Mouse (Mus musculus): ENCODE results near the gene Cetn4.

The Cetn4 gene

DNA sequence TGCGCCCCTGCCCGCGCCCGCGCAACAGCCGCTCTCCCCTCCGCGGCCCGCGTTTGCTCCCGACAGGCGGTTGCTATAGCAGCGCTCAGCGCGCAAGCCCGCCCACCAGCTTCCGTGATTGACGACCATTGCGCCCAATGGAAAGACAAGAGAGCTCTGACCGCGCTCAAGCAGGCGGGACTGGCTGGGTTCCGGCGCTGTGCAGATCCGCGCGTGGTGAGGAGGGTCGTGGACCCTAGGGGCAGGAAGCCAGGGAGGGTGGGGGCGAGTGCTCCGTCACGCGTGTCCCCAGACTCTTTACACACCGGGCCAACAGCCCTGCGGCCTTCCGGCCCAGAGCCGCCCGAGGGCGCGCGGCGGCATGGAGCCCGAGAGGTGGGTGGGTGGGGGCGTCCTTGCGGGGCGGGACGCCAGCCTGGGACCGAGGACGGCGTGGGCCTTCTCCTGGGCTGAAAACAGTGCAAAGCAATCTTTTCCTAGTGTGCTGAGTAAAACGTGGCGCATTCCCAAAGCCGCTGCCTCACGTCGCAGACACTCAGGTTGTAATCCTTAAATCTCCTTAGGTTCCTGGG, at the start of gene Cetn4, which contains the start of gene Bbs12:
Gene Cetn4, minus strand, starts transcription at position 339 of the 572 bp plus-strand sequence.
Gene Bbs12, plus strand, starts transcription at position 185 of the 572 bp plus-strand sequence.
- DNase-seq (ENCODE audit: low read depth, low spot score) = peak; percentile 94

DNA sequence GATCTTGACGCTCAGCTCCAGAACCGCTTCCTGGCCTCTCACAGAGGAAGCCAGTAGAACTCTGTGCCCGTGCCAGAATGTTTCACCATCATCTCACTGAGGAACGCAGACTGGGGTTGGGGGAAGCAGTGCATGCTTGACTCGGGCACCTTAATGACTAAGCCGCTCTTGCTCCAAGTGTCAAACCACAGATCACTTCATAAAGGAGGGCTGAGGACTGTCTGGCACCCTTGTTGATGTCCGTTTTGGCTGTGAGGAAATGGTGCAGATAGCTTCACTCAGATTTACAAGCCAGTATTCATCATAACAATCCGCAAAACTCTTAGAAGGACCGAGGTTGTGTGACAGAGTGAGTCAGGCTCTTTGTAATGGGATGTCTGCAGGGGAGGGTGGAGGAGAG, 48.2 kb upstream of the Cetn4 start:
- no peak for DNase-seq (ENCODE audit: low read depth, low spot score)

DNA sequence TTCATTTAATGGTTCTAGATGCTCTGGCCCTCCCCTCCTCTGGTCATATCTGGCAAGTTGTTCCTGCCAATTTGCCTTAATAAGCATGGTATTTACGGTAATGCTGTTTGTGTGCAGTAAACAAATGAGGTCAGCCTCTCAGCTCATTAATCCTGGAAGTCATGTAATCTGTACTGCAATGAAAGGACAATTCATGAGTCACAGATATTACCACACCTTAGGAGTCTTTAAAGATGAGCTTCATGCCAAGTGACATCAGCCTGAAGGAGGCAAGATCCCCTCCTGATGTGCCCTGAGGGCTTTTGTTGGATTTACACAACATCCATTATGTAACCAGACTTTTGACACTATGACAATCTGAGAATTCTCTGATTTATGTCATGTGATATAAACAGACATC, 42.2 kb upstream of the Cetn4 start:
- DNase-seq (ENCODE audit: low read depth, low spot score) = no peak

DNA sequence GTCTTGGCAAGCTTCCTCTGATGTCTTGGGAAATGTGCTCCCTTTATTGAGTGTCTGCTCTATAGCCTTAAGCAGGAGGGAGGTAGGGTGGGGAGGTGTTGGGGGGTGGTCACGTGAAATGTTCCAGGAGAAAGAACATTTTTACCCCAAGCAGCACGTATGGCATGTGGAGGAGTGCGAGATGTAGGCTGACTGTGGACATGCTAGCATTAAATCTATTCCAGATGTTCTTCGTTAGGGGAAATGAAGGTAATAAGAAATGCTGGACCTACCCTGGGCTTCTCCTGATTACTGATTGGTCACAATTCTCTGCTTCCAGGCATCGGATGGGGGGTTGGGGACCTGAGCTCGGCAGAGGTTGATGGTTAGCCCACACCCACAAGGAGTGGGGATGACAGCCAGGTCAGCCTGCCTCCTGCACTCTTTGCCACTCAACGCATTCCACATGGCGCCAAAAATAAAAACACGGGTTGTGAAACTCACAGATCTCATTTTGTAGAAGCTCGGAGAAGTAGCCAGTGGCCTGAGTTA, 41.5 kb upstream of the Cetn4 start:
- DNase-seq (ENCODE audit: low read depth, low spot score) = no peak

DNA sequence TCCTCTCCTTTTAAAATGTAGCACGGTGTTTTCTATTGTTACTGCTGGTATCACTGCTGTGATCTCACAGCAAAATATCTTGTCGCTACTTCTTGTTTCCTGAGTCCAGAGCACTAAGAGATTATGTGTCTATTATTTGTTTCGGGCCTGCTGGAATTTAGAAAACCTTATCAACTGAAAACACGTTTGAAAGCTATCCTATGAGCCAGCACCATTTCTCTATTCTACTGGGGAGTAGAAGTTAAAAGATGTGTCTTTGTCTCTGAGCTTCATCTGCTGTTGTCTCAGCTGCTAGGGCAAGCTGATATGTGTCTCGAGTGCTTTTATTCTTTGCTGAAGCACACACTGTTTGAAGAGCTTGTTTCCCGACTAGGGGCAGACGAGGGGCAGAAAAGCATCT, 37.9 kb upstream of the Cetn4 start:
- no peak for DNase-seq (ENCODE audit: low read depth, low spot score)

DNA sequence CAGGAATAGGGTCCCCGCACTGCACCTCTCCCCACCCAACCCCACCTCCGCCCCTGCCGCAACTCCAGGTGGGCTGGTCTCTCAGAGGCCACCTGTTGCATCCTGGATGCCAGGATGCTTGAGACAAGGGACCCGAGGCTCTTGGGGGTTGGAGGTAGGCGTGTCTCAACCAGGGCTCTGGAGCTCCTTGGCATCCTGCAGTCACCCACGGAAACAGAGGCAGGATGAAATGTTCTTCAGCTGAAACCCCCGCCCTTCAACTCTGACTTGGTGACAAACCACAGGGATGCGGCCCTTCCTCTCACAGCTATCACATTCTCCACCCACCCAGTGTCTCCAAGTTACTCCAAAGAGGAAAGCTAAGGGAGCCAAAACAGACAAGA, 36.6 kb upstream of the Cetn4 start:
- peak; percentile 38 for DNase-seq (ENCODE audit: low read depth, low spot score)

DNA sequence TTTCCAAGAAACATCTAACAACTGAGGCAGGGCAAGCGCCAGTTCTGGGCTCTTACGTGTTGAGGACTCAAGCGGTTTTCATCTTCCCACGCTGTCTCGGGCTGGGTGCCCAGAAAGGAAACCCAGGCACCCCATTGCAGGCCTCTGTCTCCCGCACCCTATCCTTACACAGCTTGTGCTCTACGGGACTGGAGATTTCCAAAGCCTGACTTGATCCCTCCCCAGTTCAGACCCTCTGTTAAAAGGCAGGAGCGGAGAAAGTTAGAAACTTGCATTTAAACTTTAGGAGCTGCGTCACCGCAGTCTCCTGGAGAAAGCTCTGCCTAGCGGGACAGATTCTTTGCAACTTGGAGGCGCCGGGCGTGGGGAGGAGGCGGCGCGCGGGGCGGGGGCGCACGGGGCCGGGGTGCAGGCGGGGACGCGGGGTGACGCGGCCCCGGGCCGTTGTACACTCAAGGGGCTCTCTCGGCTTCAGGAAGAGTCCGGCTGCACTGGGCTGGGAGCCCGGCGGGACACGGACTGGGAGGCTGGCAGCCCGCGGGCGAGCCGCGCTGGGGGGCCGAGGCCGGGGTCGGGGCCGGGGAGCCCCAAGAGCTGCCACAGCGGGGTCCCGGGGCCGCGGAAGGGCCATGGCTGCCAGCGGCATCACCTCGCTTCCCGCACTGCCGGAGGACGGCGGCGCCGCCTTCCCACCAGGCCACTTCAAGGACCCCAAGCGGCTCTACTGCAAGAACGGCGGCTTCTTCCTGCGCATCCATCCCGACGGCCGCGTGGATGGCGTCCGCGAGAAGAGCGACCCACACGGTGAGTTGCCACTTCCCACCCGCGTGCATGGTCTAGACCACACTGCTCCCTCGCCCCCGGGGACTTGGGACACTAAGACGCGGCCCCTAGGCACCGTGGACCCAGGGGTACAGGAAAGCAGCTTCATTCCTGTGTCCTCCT, 36.0 kb upstream of the Cetn4 start, which contains the start of gene Fgf2:
Gene Fgf2, plus strand, starts transcription at position 126 of the 945 bp plus-strand sequence.
- peak; percentile 34 for DNase-seq (ENCODE audit: low read depth, low spot score)

DNA sequence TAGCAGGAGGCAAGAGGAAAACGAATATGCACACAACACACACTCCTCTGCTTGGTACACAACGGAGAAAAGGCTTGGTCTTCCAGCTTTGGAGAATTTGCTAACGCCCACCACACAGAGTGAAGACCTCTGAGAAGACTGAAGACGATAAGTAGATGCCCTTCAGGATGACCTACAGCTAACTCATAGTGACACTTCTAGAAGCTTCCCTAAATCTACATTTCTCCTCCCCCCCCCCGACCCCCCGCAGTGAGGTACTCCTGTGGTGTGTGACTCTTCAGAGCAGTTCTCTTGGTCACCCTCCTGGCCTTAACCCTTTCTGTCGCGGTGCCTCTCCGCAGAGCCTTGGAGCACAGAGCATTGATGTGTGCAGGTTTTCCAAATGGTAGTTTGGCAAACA, 35.2 kb upstream of the Cetn4 start:
- DNase-seq (ENCODE audit: low read depth, low spot score) = peak; percentile 28

DNA sequence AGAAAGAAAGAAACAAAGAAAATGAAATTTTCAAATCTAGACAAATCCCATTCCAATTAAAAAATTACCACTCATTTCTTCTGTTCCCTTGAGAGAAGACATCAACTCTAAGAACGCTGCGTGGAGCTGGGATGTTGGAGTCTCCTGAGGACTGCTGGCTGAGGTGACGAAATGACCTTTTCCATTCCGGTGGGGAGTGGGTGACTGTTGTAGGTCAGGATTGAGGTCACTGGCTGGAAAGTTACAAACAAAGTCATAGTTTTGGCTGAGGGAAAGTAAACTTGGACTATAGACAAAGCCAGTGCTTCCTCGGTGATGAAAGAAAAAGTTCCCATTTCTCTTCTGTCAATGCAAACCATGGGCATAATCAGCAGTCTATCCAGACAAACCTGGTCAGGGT, 30.3 kb upstream of the Cetn4 start:
- no peak for DNase-seq (ENCODE audit: low read depth, low spot score)

DNA sequence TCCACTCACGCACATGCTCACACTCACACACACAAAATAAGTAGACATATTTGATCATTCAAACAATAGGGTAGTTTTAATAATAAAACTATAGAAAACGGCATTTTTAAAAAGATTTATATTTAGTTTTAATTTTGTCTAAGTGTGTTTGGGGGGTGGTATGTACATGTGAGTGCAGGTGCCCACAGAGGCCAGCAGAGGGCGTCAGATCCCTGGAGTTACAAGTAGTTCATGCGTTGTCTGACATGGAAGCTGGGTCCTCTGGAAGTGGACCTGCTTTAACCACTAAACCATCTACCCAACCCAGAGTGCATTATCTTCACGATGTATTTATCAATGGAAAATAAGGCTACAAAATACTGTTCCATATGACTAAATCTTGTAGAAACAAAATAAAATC, 28.6 kb upstream of the Cetn4 start:
- DNase-seq (ENCODE audit: low read depth, low spot score) = peak; percentile 74

DNA sequence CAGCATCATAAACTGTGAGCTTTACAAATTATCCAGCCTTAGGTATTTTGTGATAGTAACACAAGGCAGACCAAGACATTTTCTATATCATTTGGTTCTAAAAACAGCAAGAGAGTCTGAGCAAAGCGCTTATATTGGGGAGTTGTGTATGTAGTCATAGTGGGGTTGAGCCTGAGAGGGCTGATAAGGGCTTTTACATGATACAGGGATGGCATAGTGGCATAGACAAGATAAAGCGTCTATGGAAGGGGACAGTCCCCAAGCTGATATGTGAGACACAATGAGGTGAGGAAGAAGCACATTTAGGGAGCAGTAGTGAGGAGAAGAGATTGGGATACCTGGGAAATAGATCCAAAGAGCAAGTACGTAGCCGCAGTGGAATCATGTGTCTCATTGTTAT, 21.5 kb upstream of the Cetn4 start:
- no peak for DNase-seq (ENCODE audit: low read depth, low spot score)

DNA sequence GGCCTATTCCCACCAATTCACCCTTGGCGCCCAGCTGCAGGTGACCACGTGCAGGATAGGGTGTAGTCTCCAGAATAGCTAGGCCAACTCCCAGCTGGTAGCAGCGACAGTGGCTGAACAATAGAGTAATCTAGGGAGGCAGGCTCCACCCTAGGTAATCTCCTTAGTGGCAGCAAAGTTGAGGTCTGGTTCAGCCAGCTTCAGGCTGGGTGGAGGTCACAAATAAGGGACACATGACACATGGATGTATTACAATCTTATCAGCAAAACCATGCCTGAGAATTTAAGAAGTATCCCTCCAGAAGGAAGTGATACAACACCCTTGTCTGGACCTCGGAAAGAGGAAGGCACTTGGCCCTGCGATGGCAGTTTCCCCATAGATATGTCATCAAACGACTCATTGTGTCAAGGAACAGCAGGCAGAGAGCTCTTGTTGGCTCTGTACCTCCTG, 19.5 kb upstream of the Cetn4 start:
- no peak for DNase-seq (ENCODE audit: low read depth, low spot score)

DNA sequence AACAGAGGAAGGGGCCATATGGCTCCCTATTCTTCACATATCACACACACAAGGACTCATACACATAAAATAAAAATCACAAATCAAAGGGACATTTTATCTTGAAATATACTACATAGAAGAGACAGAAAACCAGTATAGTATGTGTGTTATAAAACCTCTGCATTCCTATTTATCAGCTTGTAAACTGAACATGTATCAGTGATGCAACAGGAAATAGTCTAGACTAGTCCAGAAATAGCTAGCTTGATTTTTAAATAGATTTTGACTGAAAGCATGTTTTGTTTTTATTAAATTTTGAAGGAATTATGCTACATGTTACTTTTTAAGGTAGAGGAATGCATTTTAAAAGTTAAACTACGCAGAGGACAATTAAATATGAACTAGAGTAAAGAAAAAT, 17.5 kb upstream of the Cetn4 start:
- DNase-seq (ENCODE audit: low read depth, low spot score) = no peak

DNA sequence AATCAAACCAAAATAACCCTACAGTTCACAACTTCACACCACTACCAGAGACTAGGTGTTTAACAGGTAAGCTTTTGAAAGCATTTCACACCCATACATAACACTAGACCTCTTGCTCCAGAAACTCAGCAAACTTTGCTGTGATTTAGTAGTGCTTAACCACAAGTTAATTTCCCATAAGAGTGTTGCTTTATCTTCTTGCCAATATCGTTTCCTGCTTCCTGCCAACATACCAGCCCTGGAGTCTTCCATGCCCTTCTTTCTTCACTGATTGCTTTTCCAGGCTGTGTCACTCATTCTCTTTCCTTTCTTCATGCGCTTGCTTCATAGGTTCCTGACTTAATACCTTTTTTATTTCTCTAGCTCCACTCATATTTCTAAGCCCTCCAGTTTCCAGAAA, 16.0 kb upstream of the Cetn4 start:
- no peak for DNase-seq (ENCODE audit: low read depth, low spot score)

DNA sequence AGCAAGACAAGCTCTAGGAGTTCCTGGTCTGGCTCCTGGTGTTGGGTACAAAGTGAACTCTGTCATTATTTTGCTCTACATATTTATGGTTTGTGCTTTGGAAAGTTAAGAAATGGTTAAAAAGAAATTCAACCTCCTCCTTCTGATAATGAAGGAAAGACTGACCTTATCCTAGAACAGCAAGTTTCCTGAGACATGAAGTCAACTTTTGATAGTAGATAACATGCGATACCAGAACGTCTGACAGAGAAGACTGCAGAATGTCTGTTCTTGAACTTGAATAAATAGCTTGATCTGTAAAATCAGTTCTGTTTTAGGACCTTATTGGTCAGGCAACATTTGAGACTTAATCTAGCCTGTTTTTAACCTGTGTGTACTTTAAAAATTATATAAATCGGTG, 14.1 kb upstream of the Cetn4 start:
- no peak for DNase-seq (ENCODE audit: low read depth, low spot score)

DNA sequence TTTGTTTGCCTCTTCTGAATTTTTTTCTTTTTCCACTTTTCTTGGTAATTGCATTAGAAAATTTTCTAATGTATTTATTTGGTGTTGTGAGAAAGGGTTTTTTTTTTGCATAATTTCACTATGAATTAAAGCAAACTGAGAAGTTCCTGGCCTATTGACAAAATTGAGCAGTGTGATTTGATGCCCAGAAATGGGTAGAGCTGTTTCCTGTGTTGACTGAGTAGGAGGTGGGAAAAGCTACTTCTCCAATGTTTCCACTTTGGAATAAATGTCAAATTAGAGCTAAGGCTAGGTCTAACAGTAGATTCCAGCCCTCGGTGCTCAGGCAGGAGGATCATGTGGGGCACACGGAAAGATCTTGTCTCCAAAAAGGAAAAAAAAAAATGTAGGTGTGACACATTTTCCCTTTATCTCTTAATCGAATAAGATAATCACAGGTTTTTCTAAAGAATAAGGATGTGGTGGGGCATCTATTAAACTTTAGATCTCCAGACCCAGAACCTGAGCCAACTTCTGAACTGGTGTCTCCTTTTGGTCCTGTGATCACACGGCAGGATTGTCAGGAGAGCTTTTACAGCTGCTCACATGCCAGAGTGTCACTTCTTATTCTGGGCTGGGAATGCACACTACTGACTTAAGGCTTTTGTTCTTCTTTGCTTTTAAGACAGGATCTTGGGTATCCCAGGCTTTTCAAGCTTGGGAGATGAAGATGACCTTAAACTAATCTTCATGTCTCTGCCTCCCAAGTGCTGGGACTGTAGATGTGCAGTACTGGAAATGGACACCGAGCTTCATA, 13.0 kb upstream of the Cetn4 start:
- DNase-seq (ENCODE audit: low read depth, low spot score) = no peak

DNA sequence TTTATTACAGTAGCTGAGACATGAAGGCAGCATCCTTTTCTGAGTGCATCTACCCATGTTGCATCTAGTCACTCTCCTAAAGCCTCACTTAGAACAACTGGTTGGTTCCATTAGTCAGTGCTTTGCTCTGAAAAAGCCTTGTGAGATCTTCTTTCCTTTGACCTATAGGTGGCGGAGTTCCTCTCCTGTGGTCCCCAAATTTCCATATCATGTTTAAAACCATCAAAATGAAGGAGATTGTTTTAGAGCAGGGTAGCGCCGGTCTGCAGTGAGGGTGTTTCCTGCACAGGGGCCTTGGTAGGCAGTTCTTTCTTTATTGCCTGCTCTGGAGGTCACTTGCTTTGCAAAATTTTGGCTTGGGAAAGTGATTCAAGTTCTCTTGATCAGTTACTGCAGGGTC, 11.8 kb upstream of the Cetn4 start:
- DNase-seq (ENCODE audit: low read depth, low spot score) = no peak

DNA sequence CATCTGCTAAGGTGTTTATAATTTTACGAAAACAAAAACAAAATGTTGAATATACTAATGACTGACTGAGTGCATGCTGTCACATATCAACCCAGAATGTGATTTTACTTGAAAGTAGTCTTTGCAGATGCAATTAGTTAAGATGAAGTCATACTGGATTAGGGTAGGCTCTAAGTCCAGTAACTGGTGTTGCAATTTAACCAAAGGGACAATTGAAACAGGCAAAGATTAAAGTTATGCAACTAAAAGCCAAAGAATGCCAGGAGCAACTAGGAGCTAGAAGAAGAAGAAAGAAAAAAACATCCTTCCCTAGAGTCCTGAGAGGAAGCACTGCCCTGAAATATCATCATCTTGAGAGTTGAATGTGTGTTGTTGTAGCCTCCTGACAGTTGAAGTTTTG, 3.7 kb upstream of the Cetn4 start:
- DNase-seq (ENCODE audit: low read depth, low spot score) = no peak

DNA sequence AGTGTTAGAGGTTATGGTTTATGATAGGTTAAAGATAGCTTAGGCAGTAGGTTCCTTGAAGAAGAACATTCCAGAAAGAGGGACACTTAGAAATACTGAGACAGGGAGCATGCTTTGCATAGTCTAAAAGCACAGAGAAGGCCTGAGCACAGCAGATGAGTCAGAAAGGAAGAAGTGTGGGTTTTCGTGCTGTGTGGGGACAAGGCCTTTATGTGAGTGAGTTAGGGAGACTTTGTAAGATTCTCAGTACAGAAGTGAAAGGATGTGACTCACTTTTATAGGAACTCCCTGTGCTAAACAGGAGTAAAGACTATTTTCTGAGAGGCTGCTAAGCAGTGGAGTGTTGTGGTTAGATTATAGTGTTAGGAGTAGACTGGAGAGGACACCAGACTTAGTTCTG, 863 bp upstream of the Cetn4 start:
- DNase-seq (ENCODE audit: low read depth, low spot score) = peak; percentile 11

DNA sequence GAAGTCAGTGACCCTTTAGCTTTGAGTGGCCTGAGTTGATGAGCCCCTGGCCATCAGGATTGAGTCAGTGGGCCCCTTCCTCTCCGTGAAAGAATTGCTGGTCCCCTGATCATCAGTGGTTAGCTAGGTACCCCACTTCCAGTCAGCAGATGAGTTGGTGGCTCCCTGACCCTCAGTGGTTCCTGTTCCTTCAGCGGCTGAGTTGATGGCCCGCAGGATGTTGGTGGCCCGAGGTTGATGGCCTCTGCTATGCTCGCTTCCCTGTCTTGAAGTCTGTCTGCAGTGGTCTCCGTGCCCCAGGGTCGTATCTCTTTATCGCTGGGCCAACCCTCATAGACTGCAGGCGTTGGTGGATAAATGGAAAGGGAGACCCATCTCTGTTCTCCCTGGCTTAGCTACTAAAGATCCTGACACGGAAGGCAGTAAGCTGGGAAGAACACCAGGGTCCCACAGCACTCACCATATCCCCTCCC, 575 bp downstream of the Cetn4 start:
- DNase-seq (ENCODE audit: low read depth, low spot score) = no peak

DNA sequence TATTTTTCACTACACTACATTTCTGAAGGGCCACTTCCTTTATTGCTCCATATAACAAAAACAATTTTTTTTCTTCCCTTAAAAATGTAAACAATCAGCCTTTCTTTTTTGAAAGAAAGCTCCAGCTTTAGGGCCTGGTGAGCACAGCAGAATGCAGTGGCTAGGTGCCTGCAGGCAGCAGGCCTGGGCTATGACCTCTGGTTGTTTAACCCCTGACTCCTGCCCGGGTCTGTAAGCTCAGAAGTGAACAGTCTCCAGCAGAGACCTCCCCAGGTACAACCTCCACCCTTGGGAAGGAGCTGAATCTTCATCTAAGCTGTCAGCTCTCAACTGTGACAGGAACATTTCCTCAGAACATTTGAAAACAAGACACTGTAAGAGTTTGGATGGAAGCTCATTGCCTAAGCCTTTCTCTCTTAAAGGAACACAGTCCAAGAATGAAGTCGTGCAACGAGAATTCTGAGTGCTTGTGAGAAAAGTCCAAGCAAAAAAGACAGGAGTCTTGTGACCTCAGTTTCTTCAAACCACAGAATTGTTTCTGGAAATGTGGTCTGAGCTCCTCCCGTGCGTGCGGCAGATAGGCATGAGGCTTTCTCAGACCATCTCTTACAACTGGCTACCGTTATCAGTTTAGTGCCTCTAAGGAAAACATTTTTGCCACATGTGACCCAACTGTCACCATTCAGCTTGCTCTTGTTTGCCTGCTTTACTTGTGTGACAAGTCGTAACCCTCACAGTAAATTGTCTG, 8.9 kb downstream of the Cetn4 start:
- no peak for DNase-seq (ENCODE audit: low read depth, low spot score)
